Mouse (Mus musculus) C2C12 (cell line): ENCODE measurements around the gene Pex11a.

Experiments used
- CTCF ChIP-seq: IDR thresholded peaks from one replicate; pipeline ENCODE4 v1.5.1; 2011; ENCODE audit not compliant: control insufficient read depth, insufficient read depth, insufficient read length
- FOSL1 ChIP-seq: IDR thresholded peaks from one replicate; pipeline ENCODE4 v1.8.0; 2011; ENCODE audit warnings: mild to moderate bottlenecking, low read length; ENCODE audit not compliant: poor library complexity, insufficient read depth, severe bottlenecking
- MYOD1 ChIP-seq: IDR thresholded peaks from one replicate; pipeline ENCODE4 v1.6.1; 2011; ENCODE audit warnings: low read depth; ENCODE audit not compliant: control insufficient read depth, insufficient read length
- USF1 ChIP-seq: IDR thresholded peaks from one replicate; pipeline ENCODE4 v1.6.1; 2011; ENCODE audit warnings: low read depth, mild to moderate bottlenecking, control low read depth, moderate library complexity

DNA sequence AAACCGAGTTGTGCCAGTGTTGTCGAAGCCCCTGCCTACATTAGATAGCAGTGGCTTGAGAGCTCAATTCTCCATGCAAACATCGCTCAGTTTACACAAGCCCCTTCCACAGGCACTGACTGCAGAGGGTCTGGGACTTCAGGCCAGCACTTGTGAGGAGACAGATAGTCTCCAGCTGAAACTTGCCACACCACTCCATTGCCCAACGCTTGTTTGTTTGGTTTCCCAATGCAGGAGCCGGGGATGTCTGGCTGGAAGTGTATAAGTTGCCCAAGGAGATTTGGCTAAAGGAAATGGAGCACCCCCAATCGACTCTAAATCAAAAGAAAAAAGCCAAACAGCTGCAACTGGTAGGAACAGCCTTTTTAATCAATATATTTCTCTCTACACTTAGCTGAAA is 15.2 kb upstream of the Pex11a start:
- TF ChIP-seq FOSL1 (no peak), USF1 (no peak), CTCF (no peak), MYOD1 (no peak)
